Mouse (Mus musculus) embryo, embryonic 11.5 days (tissue): Measurements from ENCODE around the gene Rccd1.
A peak's percentile ranks its signal among the peaks of the same experiment; 100 is the strongest.

Experiments
- DNase-seq: peaks from one replicate; pipeline ENCODE4 v3.0.0-alpha.2; 2012; ENCODE audit warnings: low read depth, low spot score

Rccd1 gene

GRCm38 (mm10) chr7:80260625-80261371, 63.5 kb downstream of the Rccd1 start, which contains the start of gene Ngrn:
Gene Ngrn, plus strand, starts transcription at chr7:80261215.
- DNase-seq, result peak; percentile 65

GRCm38 (mm10) chr7:80257706-80258105, 66.5 kb downstream of the Rccd1 start:
- no peak for DNase-seq

- DNase-seq, result no peak
Measured at GRCm38 (mm10) chr7:80255981-80256380, 68.3 kb downstream of the Rccd1 start.

GRCm38 (mm10) chr7:80252886-80253285, 71.4 kb downstream of the Rccd1 start:
- no peak for DNase-seq

- DNase-seq, result no peak
Measured at GRCm38 (mm10) chr7:80252437-80252836, 71.8 kb downstream of the Rccd1 start.

- no peak for DNase-seq
Measured at GRCm38 (mm10) chr7:80246859-80247258, 77.4 kb downstream of the Rccd1 start.

- DNase-seq, result peak; percentile 97
Measured at GRCm38 (mm10) chr7:80246148-80246721, 78.0 kb downstream of the Rccd1 start, which contains the start of gene Ttll13. Gene Ttll13, plus strand, starts transcription at chr7:80246376.

GRCm38 (mm10) chr7:80244851-80245250, 79.4 kb downstream of the Rccd1 start:
- DNase-seq, result no peak
